Mouse (Mus musculus) ES-Bruce4 (cell line): Measurements from ENCODE around the gene Arid1a.

Experiments used
- CTCF ChIP-seq: IDR thresholded peaks from one replicate; pipeline ENCODE4 v1.8.1; 2011; ENCODE audit warnings: low read depth, low read length
- EP300 ChIP-seq: IDR thresholded peaks from 2 replicates; pipeline ENCODE4 v1.6.1; 2011; ENCODE audit warnings: low read depth, low read length; ENCODE audit not compliant: insufficient read depth

DNA sequence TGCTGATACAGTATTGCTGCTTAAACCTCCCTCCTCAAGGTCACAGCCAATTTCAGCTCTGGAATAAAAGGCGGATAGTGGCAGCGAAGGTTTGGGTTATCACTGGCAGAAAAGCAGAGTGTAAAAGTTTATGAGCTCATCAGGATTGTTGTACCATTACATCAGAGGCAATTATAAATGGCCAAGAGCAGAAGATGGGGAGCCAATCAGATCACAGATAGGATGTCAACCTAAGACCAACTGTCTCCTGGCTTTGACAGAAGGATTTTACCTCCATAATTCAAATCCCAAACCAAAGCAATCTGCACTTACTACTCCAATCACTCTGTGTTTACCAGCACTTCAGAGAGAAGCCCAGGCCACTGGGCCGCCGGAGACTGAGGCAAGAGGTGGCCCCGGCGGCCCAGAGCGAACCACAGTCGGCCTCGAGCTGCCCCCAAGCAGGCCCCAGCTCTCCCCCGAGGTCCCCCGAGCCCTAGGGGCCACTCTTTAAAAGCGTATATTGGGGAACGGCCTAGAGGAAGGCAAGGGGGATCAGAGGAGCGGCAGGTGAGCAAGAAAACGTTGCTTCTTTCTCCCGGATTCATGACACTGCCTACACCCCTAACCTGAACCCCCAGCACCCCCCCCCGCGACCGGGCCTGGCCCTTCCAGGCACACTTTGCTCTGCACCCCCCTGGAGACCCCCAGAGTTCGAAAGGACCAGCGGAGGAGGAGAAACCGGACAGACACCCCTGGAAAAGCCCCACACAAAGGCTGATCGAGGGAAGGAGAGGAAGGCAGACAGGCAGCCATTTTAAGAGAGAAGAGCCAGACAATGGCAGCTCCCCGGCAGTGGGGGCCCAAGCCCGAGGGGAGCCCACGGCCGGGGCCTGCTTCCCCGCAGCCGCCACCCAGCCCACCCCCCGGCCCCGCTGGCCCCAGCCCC, 4.8 kb downstream of the Arid1a start:
- no peak for TF ChIP-seq CTCF
- TF ChIP-seq EP300, result no peak
